Comparison of ENCODE assay signal across 8 mouse cellular contexts in genomic region chr13:21199046-21200028, GRCm38 (mm10). TPM values are rescaled to one million over a fixed set of nuclear protein-coding genes. Genes with fewer than 3 reads are reported as not detected.
A peak's percentile ranks its signal among the peaks of the same experiment; 100 is the strongest.
DNase-seq lines count a peak whose midpoint lies in the region; ATAC-seq and TF ChIP-seq lines count a peak whose summit lies in the region.

No protein-coding gene starts in this region.

- peak; percentile 42 for ATAC-seq in forebrain, embryonic 15.5 days (replicated peaks)
- no peak for ATAC-seq in monocyte, adult 5-6 weeks (replicated peaks; ENCODE audit: insufficient number of reproducible peaks, low FRiP score, low TSS enrichment, poor library complexity, severe bottlenecking)

- peak overlapping the region; percentile 93 for H3K4me3 ChIP-seq in lung, adult 2 months (replicated peaks; ENCODE audit: extremely low read depth, low read depth, low read length)
- H3K4me3 ChIP-seq in bone marrow macrophage, adult 2 months (ENCODE audit: insufficient read depth, low read length) = peak overlapping the region; percentile 61
- peak overlapping the region; percentile 69 for H3K4me3 ChIP-seq in forebrain, embryonic 15.5 days
- peak overlapping the region; percentile 97 for H3K4me3 ChIP-seq in small intestine, adult 2 months (ENCODE audit: low read depth, low read length)

- peaks cover 5% of the 10 kb centered on the region; the same call in 1 of the 2 replicates for H3K36me3 ChIP-seq in forebrain, embryonic 15.5 days
- H3K36me3 ChIP-seq in small intestine, adult 2 months (ENCODE audit: control insufficient read depth, insufficient read depth, low read length) = no peaks in the 10 kb centered on the region; the same call in 1 of the 2 replicates

- peaks cover 2% of the 10 kb centered on the region; the same call in 1 of the 2 replicates for H3K4me1 ChIP-seq in lung, adult 2 months (ENCODE audit: control insufficient read depth, insufficient read depth, low read length)
- 0 out of 2 replicates have a peak, but pooled peaks cover 2% of the 10 kb centered on the region for H3K4me1 ChIP-seq in bone marrow macrophage, adult 2 months (ENCODE audit: control insufficient read depth, insufficient read depth, low read length)
- no peaks in the 10 kb centered on the region for H3K4me1 ChIP-seq in forebrain, embryonic 15.5 days
- H3K4me1 ChIP-seq in small intestine, adult 2 months (ENCODE audit: control insufficient read depth, insufficient read depth, insufficient read length, low read length) = peaks cover 2% of the 10 kb centered on the region; the same call in 1 of the 2 replicates

- DNase-seq in lung, adult 2 months = no peak
- no peak for DNase-seq in lung, postnatal 14 days
- peak; percentile 62 for DNase-seq in liver
- no peak for DNase-seq in layer of hippocampus, postnatal 14 days (ENCODE audit: low spot score in 2 of 2)

- WGBS in lung, adult 2 months = 4% methylated on average over 17 of the region's 17 CpGs
- 2% methylated on average over 17 of the region's 17 CpGs for WGBS in forebrain, embryonic 15.5 days
- 1% methylated on average over 17 of the region's 17 CpGs for WGBS in small intestine, adult 2 months

- TF ChIP-seq CTCF in lung, adult 2 months (IDR thresholded peaks at IDR 0.05; ENCODE audit: insufficient read depth, low read length) = no peak
- TF ChIP-seq CTCF in bone marrow macrophage, adult 2 months (IDR thresholded peaks at IDR 0.05; ENCODE audit: low read depth, low read length) = no peak
- no peak for TF ChIP-seq CTCF in small intestine, adult 2 months (IDR thresholded peaks at IDR 0.05; ENCODE audit: extremely low read depth, insufficient read length, insufficient replicate concordance, low read depth, low read length)

- H3K27me3 ChIP-seq in forebrain, embryonic 15.5 days = no peaks in the 10 kb centered on the region
- H3K27me3 ChIP-seq in small intestine, adult 2 months (ENCODE audit: control insufficient read depth, insufficient read depth, low read length) = no peaks in the 10 kb centered on the region

- peak overlapping the region; percentile 58 for H3K9ac ChIP-seq in forebrain, embryonic 15.5 days (replicated peaks)

- TF ChIP-seq POLR2A in lung, adult 2 months (IDR thresholded peaks at IDR 0.05; ENCODE audit: borderline replicate concordance, extremely low read depth, low read depth, low read length) = no peak
- TF ChIP-seq POLR2A in bone marrow macrophage, adult 2 months (IDR thresholded peaks at IDR 0.05; ENCODE audit: borderline replicate concordance, low read depth, low read length) = no peak
- TF ChIP-seq POLR2A in small intestine, adult 2 months (IDR thresholded peaks at IDR 0.05; ENCODE audit: low read depth, low read length) = no peak

- no peaks in the 10 kb centered on the region for H3K9me3 ChIP-seq in forebrain, embryonic 15.5 days

- H3K4me2 ChIP-seq in forebrain, embryonic 15.5 days (replicated peaks) = peak overlapping the region; percentile 59

- H3K27ac ChIP-seq in bone marrow macrophage, adult 2 months (ENCODE audit: insufficient read depth, low read depth, low read length) = no peak overlapping the region
- H3K27ac ChIP-seq in forebrain, embryonic 15.5 days (replicated peaks) = peak overlapping the region; percentile 39
- H3K27ac ChIP-seq in small intestine, adult 2 months (ENCODE audit: insufficient read depth, low read depth, low read length) = 0 out of 2 replicates have a peak overlapping the region, but pooled peaks have one; percentile 10

RNA-seq across cellular contexts. Expression of gene Trim27, which starts 20.1 kb away (rescaled TPM):
- 34.8 and 53.5 TPM in 2 replicates for polyA plus RNA-seq in lung, adult 2 months (2012; rRNA removed)
- polyA plus RNA-seq in bone marrow macrophage, adult 2 months (2012; ENCODE audit: insufficient read depth, insufficient read length, missing spikeins) = 44.6 and 46.6 TPM in 2 replicates
- 98.8 and 101 TPM in 2 replicates for polyA plus RNA-seq in forebrain, embryonic 15.5 days (2015; fragmentation: Nextera tagmentation; extraction: Ambion mirVana)
- polyA plus RNA-seq in small intestine, adult 2 months (2012; rRNA removed) = 34.0 and 46.4 TPM in 2 replicates
- total RNA-seq in monocyte, adult 5-6 weeks (2017) = 81.0 to 103 TPM (median 88.2 TPM) in 3 replicates
- total RNA-seq in layer of hippocampus, postnatal 14 days (2021) = 10 to 100 TPM; 35.5 to 40.3 TPM

RNA-seq across cellular contexts. Expression of gene Olfr1368, which starts 53.7 kb away (rescaled TPM):
- polyA plus RNA-seq in lung, adult 2 months (2012; rRNA removed) = not detected in 2 replicates
- polyA plus RNA-seq in bone marrow macrophage, adult 2 months (2012; ENCODE audit: insufficient read depth, insufficient read length, missing spikeins) = not detected in 2 replicates
- not detected in 2 replicates for polyA plus RNA-seq in forebrain, embryonic 15.5 days (2015; fragmentation: Nextera tagmentation; extraction: Ambion mirVana)
- polyA plus RNA-seq in small intestine, adult 2 months (2012; rRNA removed) = not detected in 2 replicates
- not detected in 3 replicates for total RNA-seq in monocyte, adult 5-6 weeks (2017)
- total RNA-seq in layer of hippocampus, postnatal 14 days (2021) = not detected
